Mouse (Mus musculus) CD8-positive naive resting alpha-beta T cell, adult 2 months (primary cell): Measurements from ENCODE around the gene Arsb.

ENCODE experiments used
- DNase-seq, 2 experiments: peaks; one replicate each; pipeline ENCODE4 v3.0.0; 2022; ENCODE audit warnings: low read depth in 2 of 2, low spot score in 2 of 2

Gene Arsb

DNA sequence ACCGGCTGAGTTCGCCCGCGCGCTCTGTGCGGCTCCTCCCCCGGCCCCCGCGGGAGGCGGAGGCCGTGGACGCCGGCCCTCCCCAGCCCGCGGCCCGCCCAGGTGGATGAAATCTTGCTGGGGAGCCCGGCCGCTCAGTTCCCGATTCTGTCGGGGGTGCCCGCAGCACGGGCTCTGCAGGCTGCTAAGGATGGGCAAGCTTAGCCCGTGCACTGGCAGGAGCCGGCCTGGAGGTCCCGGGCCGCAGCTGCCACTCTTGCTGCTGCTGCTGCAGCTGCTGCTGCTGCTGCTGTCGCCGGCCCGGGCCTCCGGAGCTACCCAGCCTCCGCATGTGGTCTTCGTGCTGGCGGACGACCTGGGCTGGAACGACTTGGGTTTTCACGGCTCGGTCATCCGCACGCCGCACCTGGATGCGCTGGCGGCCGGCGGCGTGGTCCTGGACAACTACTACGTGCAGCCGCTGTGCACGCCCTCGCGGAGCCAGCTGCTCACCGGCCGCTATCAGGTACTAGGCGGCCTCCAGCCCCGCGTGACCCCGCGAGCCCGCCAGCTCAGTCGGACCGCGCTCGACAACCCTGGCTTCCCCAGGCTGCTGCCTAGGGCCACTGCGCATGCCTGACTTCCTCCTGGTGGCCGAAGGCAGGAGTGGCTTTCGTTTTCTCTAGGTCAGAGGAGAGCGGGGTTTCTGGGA lies at the start of gene Arsb:
Gene Arsb, plus strand, starts transcription at position 43 of the 691 bp plus-strand sequence.
- DNase-seq: peak; percentile 54 to 62

DNA sequence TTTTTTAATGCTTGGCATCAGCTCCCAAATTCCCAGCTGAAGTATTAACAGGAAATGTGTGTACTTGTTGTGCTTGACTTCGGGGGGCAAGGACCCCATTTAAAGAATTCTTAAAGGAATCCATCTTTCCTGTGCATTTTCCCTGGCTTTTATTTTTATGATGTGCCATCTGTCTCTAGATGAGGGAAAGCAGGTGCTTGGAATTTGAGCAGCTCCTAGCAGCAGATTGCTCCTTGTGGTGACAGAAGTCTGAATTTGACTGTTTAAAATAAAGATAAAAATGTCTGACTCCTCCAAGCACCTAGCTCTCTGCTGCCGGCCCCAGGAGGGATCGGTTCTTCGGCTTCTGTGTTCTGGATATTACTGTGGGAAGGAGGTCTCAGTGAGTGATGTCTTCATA lies 49.5 kb upstream of the Arsb start:
- no peak for DNase-seq

DNA sequence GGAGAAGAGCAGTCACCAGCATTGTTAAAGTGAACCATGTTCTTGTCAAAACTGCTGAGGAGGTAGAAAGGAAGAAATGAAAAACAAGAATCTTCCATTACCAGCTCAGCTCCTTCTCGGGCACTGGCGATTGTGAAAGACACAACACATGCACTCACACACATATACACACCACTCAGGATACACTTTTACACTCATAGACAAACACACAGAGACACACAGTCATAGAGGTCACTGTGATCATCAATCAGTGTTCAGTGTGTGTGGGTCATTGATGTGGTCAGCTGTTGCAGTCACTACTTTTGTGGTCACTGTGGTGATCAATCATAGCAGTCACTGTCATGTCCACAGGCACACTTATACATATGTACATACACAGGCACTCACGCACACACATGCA lies 48.0 kb upstream of the Arsb start:
- no peak for DNase-seq

DNA sequence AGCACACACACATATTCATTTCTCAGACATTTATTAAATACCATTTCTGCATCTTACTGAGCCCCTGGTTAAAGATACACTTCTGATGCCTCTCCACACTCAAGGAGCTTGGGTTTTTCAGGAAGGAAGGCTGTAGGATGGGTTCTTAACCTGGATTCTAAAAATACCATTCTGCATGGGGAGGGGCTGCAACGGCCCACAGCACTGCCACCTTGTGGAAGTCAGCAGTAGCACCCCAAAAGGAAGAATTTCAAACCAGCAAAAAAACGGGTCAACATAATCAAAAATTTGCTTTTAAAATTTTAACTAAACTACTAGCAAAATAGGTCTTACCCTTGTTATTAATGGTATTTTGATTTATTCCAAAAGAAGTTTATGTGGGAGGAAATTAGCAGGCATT lies 47.2 kb upstream of the Arsb start:
- DNase-seq: no peak

DNA sequence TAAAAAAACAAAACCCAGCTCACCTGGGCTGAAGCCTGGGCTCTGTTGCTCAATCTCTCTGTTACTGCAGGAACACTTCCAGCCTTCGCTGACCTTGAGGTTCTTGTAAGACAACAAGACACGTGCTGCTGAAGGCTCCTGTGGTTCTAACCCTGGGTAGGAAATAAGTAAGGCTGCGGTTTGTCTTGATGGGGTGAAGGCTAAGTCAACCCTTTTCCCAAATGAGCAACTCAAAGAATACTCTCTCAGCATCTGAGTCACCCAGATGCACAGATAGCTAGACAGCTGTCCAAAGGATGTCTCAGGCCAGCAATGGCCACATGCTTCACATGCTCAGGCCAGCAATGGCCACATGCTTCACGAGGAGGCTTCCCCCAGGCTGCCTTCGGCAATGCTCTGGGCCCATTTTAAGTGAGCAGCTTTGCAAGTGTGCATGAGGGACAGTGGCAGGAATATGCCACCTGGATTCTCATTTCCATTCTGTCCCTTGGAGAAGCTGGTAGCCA lies 36.2 kb upstream of the Arsb start:
- DNase-seq: no peak

DNA sequence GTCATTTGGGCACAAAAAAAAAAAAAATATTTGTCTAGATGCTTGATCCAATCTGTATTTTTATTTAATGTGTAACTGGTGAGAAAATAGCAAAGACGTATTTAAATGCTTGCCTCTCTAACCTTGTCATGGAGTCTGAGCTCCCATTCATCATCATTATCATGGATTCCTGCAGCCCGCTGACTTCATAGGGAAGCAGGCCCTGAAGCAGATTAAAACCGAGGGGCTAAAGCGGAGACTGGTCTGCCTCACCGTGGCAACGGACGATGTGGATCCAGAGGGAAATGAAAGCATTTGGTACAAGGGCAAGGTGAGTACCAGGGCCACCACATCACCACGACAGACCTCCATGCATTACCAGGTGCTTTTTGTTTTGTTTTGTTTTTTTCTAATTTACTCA lies 27.3 kb upstream of the Arsb start:
- DNase-seq: no peak

DNA sequence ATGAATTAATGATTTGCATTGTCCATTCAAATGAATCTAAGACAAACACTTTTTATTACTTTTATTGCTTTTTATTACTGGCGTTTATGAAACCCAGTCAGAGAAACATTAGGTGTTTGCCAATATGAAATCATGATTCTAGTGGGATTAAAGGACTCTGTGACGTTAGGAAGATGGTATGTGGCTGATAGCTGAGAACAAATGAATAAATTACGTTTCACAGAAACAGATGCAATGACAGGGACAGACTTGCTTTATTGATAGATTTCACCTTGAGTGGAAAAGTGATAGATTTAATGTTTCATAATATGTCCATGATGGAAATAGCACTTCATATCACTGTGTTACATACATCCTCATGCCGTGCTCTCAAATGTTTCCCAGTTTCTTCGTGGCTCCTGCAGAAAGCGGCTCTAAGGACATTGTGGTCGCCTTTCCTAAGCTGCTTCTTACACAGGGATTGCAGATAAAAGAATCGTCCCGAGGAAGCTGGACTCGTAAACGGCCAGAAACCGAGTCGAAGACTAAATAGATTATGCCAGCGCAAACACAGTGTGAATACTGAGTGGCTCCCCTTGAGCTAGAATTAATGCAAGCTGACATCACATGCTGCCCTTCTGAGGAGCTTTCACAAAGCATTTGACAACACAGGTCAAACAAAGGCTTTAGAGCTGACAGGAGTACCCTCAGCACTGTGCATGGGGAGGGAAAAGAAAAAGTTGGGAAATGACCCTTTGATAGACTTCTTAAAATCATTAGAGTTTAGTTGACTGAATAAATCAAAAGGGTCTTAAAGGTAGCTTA lies 18.6 kb upstream of the Arsb start:
- no peak for DNase-seq

DNA sequence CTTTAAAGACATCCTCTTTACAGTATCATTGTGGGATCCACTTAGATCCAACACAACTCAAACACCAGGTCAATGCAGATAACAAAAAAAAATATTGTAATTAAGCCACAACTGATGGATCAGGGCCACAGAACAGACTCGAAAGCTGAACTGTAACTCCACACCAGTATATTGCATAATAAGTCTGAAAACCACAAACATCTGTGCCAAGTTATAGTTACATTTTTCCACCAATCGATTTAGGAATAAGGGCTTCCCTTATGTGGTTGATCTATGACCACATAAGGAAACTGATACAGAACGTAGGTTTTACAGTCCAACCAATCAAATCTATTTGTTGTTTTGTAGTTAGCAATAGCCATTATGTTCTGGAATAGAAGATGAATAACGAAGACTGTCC lies 16.3 kb upstream of the Arsb start:
- DNase-seq: no peak

DNA sequence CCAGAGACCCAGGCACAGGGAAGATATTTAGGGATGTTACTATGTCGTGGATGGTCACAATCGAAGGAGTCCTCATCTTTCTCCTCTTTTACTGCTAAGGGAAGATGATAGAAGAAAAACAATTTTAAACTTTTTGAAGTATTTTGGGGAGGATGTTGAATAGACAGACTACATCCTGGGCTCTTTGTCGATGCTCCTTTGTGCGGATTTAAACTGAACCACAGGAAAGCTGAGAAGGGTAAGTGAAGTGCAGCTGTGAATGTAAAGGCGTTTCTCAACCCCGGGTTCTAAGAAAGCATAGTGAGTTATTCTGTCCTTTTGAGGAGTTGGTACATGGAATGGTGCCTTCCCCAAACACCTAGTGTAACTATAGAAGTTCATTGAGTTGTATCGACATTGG lies 14.8 kb upstream of the Arsb start:
- DNase-seq: no peak

DNA sequence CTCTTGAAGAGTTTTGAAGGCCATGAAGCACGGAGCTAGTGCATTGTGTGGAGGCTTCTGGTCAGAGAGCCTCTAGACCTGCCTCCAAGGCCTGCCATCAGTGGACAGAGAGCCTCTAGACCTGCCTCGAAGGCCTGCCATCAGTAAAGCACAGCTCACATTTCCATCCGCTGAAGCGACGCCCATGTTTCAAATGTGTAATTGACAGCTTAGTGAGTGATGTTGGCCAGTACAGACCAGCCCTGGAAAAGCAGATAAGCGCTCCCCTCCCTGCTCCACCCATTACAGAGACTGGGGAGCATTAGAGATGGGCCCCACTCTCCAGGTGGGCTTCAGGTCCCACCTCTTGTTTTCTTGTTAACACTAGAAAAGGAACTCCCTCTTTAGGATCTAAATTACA lies 13.9 kb upstream of the Arsb start:
- DNase-seq: no peak

DNA sequence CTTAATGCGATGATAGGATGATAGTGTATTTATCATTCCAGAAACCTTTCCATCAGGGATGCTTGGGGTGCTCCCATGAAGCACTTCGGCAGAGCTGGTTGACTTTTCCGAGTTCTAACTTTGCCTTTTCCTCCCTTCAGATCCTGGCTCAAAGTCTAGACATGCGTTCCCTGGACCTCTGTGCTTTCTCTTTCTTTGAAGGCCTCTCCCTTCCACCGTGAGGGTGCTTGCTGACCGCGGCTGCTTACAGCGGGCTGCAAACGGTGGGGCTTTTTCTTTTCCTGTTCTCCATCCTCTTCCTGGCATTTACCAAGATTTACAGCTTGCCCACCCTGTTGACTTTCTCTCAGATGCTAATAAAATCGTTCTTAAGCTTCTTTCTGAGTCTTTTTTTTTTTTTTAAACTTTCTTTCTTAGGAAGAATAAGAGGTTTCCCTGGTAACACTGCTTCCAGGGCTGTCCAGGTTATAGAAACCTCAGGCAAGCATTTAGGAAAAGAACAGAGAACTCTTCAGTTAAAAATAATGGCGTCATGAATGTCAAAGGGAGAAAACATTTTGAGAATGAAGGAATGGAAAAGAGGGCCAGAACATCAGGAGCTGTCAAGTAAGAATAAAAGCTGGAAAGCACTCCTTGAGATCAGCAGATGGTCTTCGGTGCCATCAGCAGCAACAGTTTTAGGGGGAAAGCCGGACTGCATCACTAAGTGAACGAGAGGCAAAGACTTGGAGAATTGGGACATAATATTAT lies 13.1 kb upstream of the Arsb start:
- no peak for DNase-seq

DNA sequence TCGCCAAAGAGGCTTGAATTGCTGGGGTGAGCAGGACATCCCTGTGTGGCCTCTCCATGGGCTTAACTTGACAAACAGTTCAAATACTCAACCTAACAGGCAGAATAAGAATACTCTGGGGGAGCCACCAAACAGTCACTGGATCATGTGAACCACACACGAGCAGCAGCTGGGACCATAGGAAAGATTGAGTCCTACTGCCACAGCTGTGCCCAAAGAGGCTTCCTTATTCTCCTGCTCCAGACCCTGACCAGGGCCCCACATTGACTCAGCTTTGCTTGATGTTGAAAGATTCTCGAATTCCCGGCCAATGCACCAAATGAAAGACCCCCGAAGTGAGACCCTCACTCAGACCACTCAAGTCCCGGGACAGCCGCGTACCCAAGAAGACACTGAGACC lies 9.6 kb upstream of the Arsb start:
- DNase-seq: no peak

DNA sequence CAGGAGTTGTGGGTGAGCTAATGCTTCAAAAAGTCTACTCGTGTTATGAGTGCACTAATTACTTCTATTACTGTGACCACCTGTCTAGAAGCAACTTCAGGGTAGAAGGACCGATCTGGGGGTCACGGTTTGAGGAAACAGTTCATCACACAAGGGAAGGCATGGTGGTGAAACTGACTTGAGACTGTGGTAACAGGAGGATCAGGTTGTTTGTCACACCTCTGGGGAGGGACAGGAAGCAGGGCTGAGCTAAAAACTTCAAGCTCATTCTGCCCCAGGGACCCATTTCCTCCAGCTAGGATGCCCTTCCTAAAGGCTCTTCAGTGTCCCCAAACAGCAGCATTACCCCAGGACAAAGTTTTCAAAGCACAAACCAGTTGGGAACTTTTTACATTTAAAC lies 8.6 kb upstream of the Arsb start:
- no peak for DNase-seq

DNA sequence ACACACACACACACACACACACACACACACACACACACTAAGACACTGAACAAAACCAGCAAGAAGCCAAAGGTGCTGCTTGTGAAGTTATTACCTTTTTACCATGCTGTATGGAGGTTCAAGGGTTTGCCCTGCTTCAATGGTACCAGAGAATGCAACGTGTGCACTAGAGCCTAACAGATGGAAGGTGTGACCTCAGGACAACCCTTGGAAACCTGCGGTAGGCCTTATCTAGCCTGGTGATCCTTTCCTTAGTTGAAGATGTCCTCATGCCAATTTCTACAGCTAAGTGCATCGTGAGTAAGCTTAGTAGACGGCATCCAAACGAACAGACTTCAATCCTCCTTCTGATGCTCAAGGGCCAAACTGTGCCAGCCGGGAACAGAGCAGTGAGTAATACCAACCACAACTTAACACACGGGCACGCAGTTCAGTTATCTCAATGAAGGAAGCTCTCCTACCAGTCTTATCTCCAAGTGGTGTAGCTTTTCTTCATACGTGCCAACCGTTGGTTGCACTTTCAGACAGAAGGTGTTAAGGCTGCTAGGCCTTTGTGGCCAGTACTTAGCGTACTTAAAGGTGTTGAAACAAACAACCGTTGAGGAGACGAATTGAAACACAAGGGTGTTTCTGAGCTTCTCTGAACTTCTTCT lies 7.0 kb upstream of the Arsb start:
- DNase-seq: no peak

DNA sequence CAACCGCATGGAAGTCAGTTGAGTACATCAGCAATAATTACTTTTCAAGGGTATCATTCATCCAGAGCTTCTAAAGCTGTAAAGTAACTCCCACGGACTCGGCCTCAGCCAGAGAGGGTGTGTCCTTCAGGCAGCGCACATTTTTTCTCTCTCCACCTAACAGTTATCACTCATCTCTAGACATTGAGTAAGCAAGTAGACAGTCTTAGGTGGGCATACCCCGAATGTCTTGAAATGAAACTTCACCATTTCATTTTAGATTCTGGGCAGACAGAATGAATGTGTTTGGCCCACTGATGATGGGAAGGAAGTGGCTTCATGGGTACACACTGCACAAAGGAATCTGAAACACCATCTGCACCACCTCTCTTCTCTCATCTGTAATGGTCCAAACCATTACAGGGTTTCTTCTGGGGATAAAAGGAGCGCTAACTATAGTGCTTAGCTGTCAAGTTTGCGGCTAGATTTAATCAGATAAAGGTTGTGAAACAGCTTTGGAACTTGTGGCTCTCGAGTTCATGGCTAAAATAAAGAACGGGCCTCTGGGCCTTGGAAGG lies 321 bp upstream of the Arsb start:
- peak in 1 of 2 experiments; percentile 5 for DNase-seq

DNA sequence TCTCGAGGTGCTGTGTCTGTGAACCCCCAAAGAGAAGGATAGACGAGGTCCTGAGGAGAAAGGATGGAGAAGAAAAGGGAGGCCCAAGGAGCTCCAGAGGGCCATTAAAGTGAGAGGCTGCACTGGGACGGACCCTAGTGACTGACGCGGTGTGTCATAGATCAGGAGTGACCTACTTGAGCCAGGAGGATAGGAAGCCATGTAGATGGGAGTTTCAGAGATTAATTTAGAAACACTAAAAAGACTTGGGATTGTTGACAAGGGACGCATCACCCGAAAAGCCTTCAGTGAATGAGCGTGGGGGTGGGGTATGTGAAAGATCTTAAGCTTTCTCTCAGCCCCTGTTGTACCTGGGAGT lies 828 bp downstream of the Arsb start:
- no peak for DNase-seq

DNA sequence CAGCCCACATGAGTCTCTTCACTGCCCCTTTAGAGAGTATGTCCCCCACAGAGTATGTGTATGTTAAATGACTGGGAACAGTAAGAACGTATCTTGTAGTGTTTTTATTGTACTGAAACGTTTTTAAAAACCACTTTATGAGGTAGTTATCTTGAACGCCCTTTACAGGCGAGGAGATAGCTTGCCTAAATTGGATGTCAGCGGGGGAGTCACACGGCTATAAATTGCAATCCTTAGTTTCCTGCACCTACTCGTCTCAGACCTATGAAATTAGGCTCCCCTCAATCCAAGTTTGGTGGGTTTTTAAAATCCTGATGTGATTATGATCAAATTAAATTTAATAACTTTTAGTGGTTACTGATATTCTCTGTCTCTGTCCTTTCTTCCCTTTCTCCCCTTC lies 1.4 kb downstream of the Arsb start:
- no peak for DNase-seq

DNA sequence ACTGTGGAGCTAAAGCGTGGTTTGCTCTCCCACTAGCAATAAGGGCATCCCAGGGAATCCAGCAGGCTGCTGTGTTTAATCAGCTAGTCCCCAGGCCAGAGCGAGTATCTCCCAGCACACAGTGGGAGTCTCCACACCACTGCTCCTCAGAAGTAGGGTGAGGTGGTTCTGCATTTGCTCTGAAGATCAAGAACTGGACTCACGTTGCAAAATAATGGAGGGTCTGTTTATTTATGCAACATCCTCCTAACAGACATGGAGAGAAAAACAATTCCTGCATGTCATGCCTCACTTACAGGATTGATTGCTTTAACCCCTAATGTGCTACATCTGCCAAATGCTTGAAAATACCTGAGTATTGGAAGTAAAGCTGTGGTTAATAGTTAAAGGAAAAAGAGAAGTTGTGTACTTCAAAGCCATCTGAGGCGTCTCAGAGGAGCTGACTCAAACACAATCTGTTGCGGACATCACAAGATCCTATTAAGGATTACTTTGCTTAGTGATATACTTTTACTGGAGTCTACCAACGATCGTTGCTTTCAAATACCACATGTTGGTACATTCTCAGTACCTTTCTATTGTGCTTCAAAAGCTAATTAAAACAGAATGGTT lies 2.4 kb downstream of the Arsb start:
- DNase-seq: no peak

DNA sequence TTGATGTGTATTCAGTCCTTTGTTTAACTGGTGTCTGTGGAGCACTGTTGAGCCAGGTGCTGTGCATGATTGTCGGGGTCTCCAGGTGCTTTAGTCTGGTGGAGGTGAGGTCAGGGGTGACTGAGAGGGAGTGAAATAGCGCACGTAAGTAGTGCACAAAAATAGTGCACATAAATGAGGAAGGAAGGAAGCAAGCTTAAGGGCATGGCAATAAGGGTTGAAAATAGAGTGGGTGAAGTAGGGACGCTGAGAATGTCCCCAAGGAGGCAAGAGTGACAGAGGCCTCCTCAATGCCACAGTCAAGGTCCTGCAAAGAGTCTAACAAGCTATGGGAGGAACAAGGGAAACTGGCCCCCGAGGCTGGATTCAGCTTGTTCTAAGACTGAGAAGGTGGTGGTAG lies 11.4 kb downstream of the Arsb start:
- DNase-seq: no peak

DNA sequence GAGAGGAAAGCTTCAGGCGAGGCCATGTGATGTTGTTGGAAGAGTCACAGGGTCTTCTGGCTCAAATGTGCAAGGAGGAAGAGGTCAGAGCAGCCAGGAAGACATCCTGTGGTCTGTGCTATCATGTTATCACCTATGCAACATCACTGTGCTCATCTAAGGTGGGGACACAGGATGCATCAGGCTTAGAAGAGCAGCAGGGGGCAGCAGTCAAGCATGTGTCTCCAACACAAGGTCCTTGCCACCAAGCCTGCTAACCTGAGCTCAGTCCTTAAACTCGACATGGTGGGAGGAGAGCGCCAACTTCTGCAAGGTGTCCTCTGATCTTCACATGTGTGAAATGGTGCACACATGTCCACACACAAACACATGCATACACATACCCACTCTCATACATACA lies 13.9 kb downstream of the Arsb start:
- DNase-seq: peak in 1 of 2 experiments; percentile 8

DNA sequence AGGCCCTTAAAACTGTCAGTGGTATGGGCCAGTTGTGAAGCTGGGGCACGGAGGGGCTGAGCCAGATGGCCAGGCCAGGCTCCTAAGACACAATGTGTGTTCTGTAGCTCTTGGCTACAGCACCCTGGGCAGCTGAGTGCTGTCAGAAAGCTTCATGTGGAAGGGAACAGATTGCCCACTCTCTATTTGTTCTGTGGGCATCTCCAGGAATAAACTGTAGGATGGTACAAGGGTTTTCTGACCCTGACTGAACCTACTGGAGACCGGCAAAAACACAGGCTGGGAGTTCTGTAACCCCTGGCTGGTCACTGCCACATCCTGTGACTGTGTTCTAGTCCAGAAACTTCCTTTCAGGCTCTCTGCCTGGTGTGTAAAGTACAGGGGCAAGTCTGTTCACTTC lies 14.6 kb downstream of the Arsb start:
- no peak for DNase-seq
